Mouse (Mus musculus) lung, embryonic 14.5 days (tissue): ENCODE measurements around the gene Gm42957. TPM values are rescaled to one million over a fixed set of nuclear protein-coding genes. Genes with fewer than 3 reads are reported as not detected.
A peak's percentile ranks its signal among the peaks of the same experiment; 100 is the strongest.
"Not testable (repeated sequence)": the region's sequence is repeated elsewhere in the genome, so short reads cannot be mapped to it uniquely, and the experiment has no call there.

ENCODE experiments used
- ATAC-seq: fragments of 200-750 bp; cut with Nextera tagmentation; 2 replicates; pipeline ENCODE4 v1.8.0; 2017; ENCODE audit warnings: mild to moderate bottlenecking, moderate TSS enrichment, moderate library complexity; ENCODE audit not compliant: insufficient read depth
- DNase-seq: peaks from one replicate; pipeline ENCODE4 v3.0.0-alpha.2; 2015
- H3K27ac ChIP-seq: fragments of 300-500 bp; sonication (generic); 2 replicates; pipeline ENCODE4 v1.5.1; 2014; ENCODE audit warnings: low read depth, mild to moderate bottlenecking, moderate library complexity
- H3K27me3 ChIP-seq: fragments of 300-500 bp; sonication (generic); 2 replicates; pipeline ENCODE4 v1.6.1; 2014; ENCODE audit warnings: low read length, control low read depth; ENCODE audit not compliant: insufficient read depth
- H3K36me3 ChIP-seq: fragments of 300-500 bp; sonication (generic); 2 replicates; pipeline ENCODE4 v1.6.1; 2014; ENCODE audit warnings: control low read depth; ENCODE audit not compliant: insufficient read depth
- H3K4me1 ChIP-seq: fragments of 300-500 bp; sonication (generic); 2 replicates; pipeline ENCODE4 v1.6.1; 2014; ENCODE audit warnings: antibody characterized with exemption, control low read depth; ENCODE audit not compliant: insufficient read depth
- H3K4me2 ChIP-seq: fragments of 300-500 bp; sonication (generic); 2 replicates; pipeline ENCODE4 v1.6.1; 2014; ENCODE audit warnings: mild to moderate bottlenecking
- H3K4me3 ChIP-seq: fragments of 300-500 bp; sonication (generic); 2 replicates; pipeline ENCODE4 v1.5.1; 2014; ENCODE audit warnings: low read depth, low read length
- H3K9ac ChIP-seq: fragments of 300-500 bp; sonication (generic); 2 replicates; pipeline ENCODE4 v1.6.1; 2014
- H3K9me3 ChIP-seq: fragments of 300-500 bp; sonication (generic); 2 replicates; pipeline ENCODE4 v1.6.1; 2016; ENCODE audit warnings: low read depth, low read length, control low read depth
- CTCF ChIP-seq: IDR thresholded peaks from 2 replicates; pipeline ENCODE4 v1.5.1; 2016; ENCODE audit warnings: antibody characterized with exemption, low read depth
- WGBS: fragments of 180-500 bp; shearing (Covaris S2); extraction: QIAGEN DNeasy Blood & Tissue Kit; methylation state at CpG from one replicate; pipeline ENCODE4 v1.1.7; 2014; 5-methylcytosine and 5-hydroxymethylcytosine counted together
- polyA plus RNA-seq: library from polyadenylated mRNA; unstranded; fragments of >200 nt; fragmentation: Nextera tagmentation; extraction: Ambion mirVana; gene quantifications from 2 replicates; pipeline ENCODE4 v1.2.1, GENCODE M21; 2014

The Gm42957 gene
- polyA plus RNA-seq, 1 experiment from 2014 or later, result 0.09 TPM

GRCm38 (mm10) chr3:96684822-96685156 lies 49.5 kb downstream of the Gm42957 start:
- peak; percentile 47 for DNase-seq
- ATAC-seq, result no peak

GRCm38 (mm10) chr3:96686057-96686456 lies 50.8 kb downstream of the Gm42957 start:
- not testable (repeated sequence) for H3K9ac ChIP-seq, H3K27ac ChIP-seq, H3K27me3 ChIP-seq, H3K4me1 ChIP-seq, H3K4me3 ChIP-seq, ATAC-seq, H3K36me3 ChIP-seq, H3K4me2 ChIP-seq, H3K9me3 ChIP-seq, DNase-seq
- WGBS, result 88% methylated on average over 5 of the region's 5 CpGs

More at GRCm38 (mm10) chr3:96684822-96685156, 49.5 kb downstream of the Gm42957 start:
- TF ChIP-seq CTCF, result no peak
- H3K4me1 ChIP-seq, result no peaks in the 10 kb centered on the region
- 12% methylated on average over 28 of the region's 28 CpGs for WGBS
- H3K9ac ChIP-seq, result peak overlapping the region; percentile 17; the same call in 1 of the 2 replicates
- no peaks in the 10 kb centered on the region for H3K9me3 ChIP-seq
- no peak overlapping the region for H3K27ac ChIP-seq
- peak overlapping the region; percentile 24 for H3K4me3 ChIP-seq
- H3K4me2 ChIP-seq, result peak overlapping the region; percentile 56
- no peaks in the 10 kb centered on the region for H3K36me3 ChIP-seq
- H3K27me3 ChIP-seq, result peaks cover 14% of the 10 kb centered on the region

GRCm38 (mm10) chr3:96688854-96689253 lies 53.6 kb downstream of the Gm42957 start:
- Histone ChIP-seq H3K4me1 (no peaks in the 10 kb centered on the region), H3K4me3 (no peak overlapping the region), H3K9ac (no peak overlapping the region), H3K4me2 (no peak overlapping the region), H3K9me3 (no peaks in the 10 kb centered on the region), H3K27ac (no peak overlapping the region), H3K36me3 (no peaks in the 10 kb centered on the region), H3K27me3 (peaks cover 5% of the 10 kb centered on the region; the same call in 1 of the 2 replicates)
- TF ChIP-seq CTCF, result no peak
- 75% methylated on average over 11 of the region's 11 CpGs for WGBS
- DNase-seq, result no peak
- ATAC-seq, result no peak

- no peaks in the 10 kb centered on the region; the same call in 1 of the 2 replicates for H3K27me3 ChIP-seq
- no peaks in the 10 kb centered on the region for H3K9me3 ChIP-seq
- no peak overlapping the region for H3K27ac ChIP-seq
- no peaks in the 10 kb centered on the region for H3K36me3 ChIP-seq
- DNase-seq (no peak), ATAC-seq (no peak)
- H3K9ac ChIP-seq, result no peak overlapping the region
- H3K4me1 ChIP-seq, result no peaks in the 10 kb centered on the region
- H3K4me3 ChIP-seq, result no peak overlapping the region
- peak; percentile 24 for TF ChIP-seq CTCF
- no peak overlapping the region for H3K4me2 ChIP-seq
- 47% methylated on average over 3 of the region's 3 CpGs for WGBS
Observed at GRCm38 (mm10) chr3:96690298-96690697, 55.0 kb downstream of the Gm42957 start.

GRCm38 (mm10) chr3:96692506-96692905 lies 57.2 kb downstream of the Gm42957 start:
- WGBS, result 9% methylated on average over 3 of the region's 3 CpGs
- peak; percentile 58 for TF ChIP-seq CTCF
- Histone ChIP-seq H3K4me3 (no peak overlapping the region), H3K9me3 (no peaks in the 10 kb centered on the region), H3K4me1 (peaks cover 4% of the 10 kb centered on the region; the same call in 1 of the 2 replicates), H3K36me3 (no peaks in the 10 kb centered on the region), H3K27me3 (0 out of 2 replicates have a peak, but pooled peaks cover 3% of the 10 kb centered on the region), H3K9ac (no peak overlapping the region), H3K27ac (no peak overlapping the region), H3K4me2 (no peak overlapping the region)
- ATAC-seq (no peak), DNase-seq (peak; percentile 64)

GRCm38 (mm10) chr3:96693579-96693978 lies 58.3 kb downstream of the Gm42957 start:
- Histone ChIP-seq H3K4me1 (peaks cover 10% of the 10 kb centered on the region; the same call in 1 of the 2 replicates), H3K9ac (no peak overlapping the region), H3K9me3 (no peaks in the 10 kb centered on the region), H3K27me3 (0 out of 2 replicates have a peak, but pooled peaks cover 3% of the 10 kb centered on the region), H3K36me3 (no peaks in the 10 kb centered on the region), H3K27ac (no peak overlapping the region), H3K4me3 (no peak overlapping the region), H3K4me2 (no peak overlapping the region)
- no peak for TF ChIP-seq CTCF
- ATAC-seq, result no peak
- 76% methylated on average over 1 of the region's 1 CpGs for WGBS
- no peak for DNase-seq

- TF ChIP-seq CTCF, result no peak
- under 1% methylated on average over 35 of the region's 35 CpGs for WGBS
Observed at GRCm38 (mm10) chr3:96696198-96696765, 61.0 kb downstream of the Gm42957 start, which contains the start of gene Pias3. Gene Pias3 (plus strand): TSS chr3:96696384.

More at GRCm38 (mm10) chr3:96696198-96696765, 61.0 kb downstream of the Gm42957 start, which contains the start of gene Pias3:
- peaks cover 18% of the 10 kb centered on the region for H3K36me3 ChIP-seq
- H3K4me3 ChIP-seq, result peak within 1 kb of the TSS; percentile 81
- ATAC-seq, result peak; percentile 91
- DNase-seq, result peak; percentile 96
- peak within 1 kb of the TSS; percentile 81 for H3K4me2 ChIP-seq
- 0 out of 2 replicates have a peak, but pooled peaks cover 3% of the 10 kb centered on the region for H3K27me3 ChIP-seq
- peaks cover 10% of the 10 kb centered on the region; the same call in 1 of the 2 replicates for H3K4me1 ChIP-seq
- peak within 1 kb of the TSS; percentile 90 for H3K27ac ChIP-seq
- H3K9ac ChIP-seq, result peak within 1 kb of the TSS; percentile 77
- H3K9me3 ChIP-seq, result no peaks in the 10 kb centered on the region
